Mouse (Mus musculus) left cerebral cortex, adult 6 months (tissue): ENCODE data around the gene Iqgap3. TPM values are rescaled to one million over a fixed set of nuclear protein-coding genes. Genes with fewer than 3 reads are reported as not detected.

ENCODE experiments used
- long read RNA-seq, 2 experiments: library from polyadenylated mRNA; unstranded; transcript quantifications; one replicate each; pipeline ENCODE4 v2.0.0; 2019 to 2020
- polyA plus RNA-seq: library from polyadenylated mRNA; unstranded; fragments of <200 nt; fragmentation: Nextera tagmentation; gene quantifications from 2 replicates; pipeline ENCODE4 v1.2.3, GENCODE M21; 2021

The Iqgap3 gene
- polyA plus RNA-seq, result 0.18 and 0.29 TPM in 2 replicates
- long read RNA-seq, experiment 1, partial matches to known transcripts, result 4 of 5 reads
- long read RNA-seq, experiment 1, other reads (novel, unspliced or antisense), result 1 of 5 reads
- long read RNA-seq, experiment 2, result 0 reads

GRCm38 (mm10) chr3:88081345-88082223 is at the start of gene Iqgap3:
TSS of gene Iqgap3 (plus strand) at chr3:88081971.

GRCm38 (mm10) chr3:88042661-88043421 is 38.9 kb upstream of the Iqgap3 start, which contains the start of gene Gpatch4:
TSS of gene Gpatch4 (plus strand) at chr3:88043108.

GRCm38 (mm10) chr3:88057902-88058696 is 23.7 kb upstream of the Iqgap3 start, which contains the start of gene Naxe:
TSS of gene Naxe (minus strand) at chr3:88058495.

GRCm38 (mm10) chr3:88078204-88078603 is 3.6 kb upstream of the Iqgap3 start, which contains the start of gene Ttc24:
TSS of gene Ttc24 (minus strand) at chr3:88078304.

GRCm38 (mm10) chr3:88141787-88142523 is 60.2 kb downstream of the Iqgap3 start, which contains the start of gene Mef2d:
TSS of gene Mef2d (plus strand) at chr3:88142372.

Other genes with a start within 250 kb of the Iqgap3 start
- not detected in 2 replicates for gene Sh2d2a, start 235.2 kb upstream of the Iqgap3 start, polyA plus RNA-seq
- 4.0 and 5.3 TPM in 2 replicates for gene Prcc, start 196.4 kb upstream of the Iqgap3 start, polyA plus RNA-seq
- 78.2 and 136 TPM in 2 replicates for gene Hdgf, start 175.7 kb upstream of the Iqgap3 start, polyA plus RNA-seq
- 66.0 and 75.7 TPM in 2 replicates for gene Mrpl24, start 162.5 kb upstream of the Iqgap3 start, polyA plus RNA-seq
- gene Isg20l2, start 151.7 kb upstream of the Iqgap3 start, polyA plus RNA-seq, result 3.2 and 5.5 TPM in 2 replicates
- gene Rrnad1, start 151.3 kb upstream of the Iqgap3 start, polyA plus RNA-seq, result 8.7 and 9.4 TPM in 2 replicates
- 12.9 and 20.4 TPM in 2 replicates for gene Crabp2, start 133.3 kb upstream of the Iqgap3 start, polyA plus RNA-seq
- gene Nes, start 110.9 kb upstream of the Iqgap3 start, polyA plus RNA-seq, result 0.83 and 1.5 TPM in 2 replicates
- gene Bcan, start 81.7 kb upstream of the Iqgap3 start, polyA plus RNA-seq, result 169 and 175 TPM in 2 replicates
- gene Hapln2, start 54.4 kb upstream of the Iqgap3 start, polyA plus RNA-seq, result 14.7 and 18.6 TPM in 2 replicates
- 17.8 and 18.1 TPM in 2 replicates for gene Gpatch4, start 38.9 kb upstream of the Iqgap3 start, polyA plus RNA-seq
- 203 and 228 TPM in 2 replicates for gene Naxe, start 23.5 kb upstream of the Iqgap3 start, polyA plus RNA-seq
- not detected in 2 replicates for gene Ttc24, start 3.7 kb upstream of the Iqgap3 start, polyA plus RNA-seq
- gene Mef2d, start 60.4 kb downstream of the Iqgap3 start, polyA plus RNA-seq, result 21.3 and 112 TPM in 2 replicates
- gene Rhbg, start 172.7 kb downstream of the Iqgap3 start, polyA plus RNA-seq, result not detected in 2 replicates
- not detected in 2 replicates for gene Gm38392, start 205.2 kb downstream of the Iqgap3 start, polyA plus RNA-seq
- gene Tsacc, start 215.0 kb downstream of the Iqgap3 start, polyA plus RNA-seq, result 4.4 and 5.3 TPM in 2 replicates
- 165 and 195 TPM in 2 replicates for gene Cct3, start 215.1 kb downstream of the Iqgap3 start, polyA plus RNA-seq
- 143 and 151 TPM in 2 replicates for gene Glmp, start 243.1 kb downstream of the Iqgap3 start, polyA plus RNA-seq